Mouse (Mus musculus) bone marrow, adult 2 months (tissue): ENCODE results near the gene Cenpc1. TPM values are rescaled to one million over a fixed set of nuclear protein-coding genes. Genes with fewer than 3 reads are reported as not detected.

Experiments used
- H3K27ac ChIP-seq: fragments of 200-500 bp; 2 replicates; pipeline ENCODE4 v1.5.1; 2012; ENCODE audit warnings: low read depth, mild to moderate bottlenecking, control low read depth, inconsistent platforms, low read length; ENCODE audit not compliant: control insufficient read depth, poor library complexity, insufficient read depth
- H3K4me1 ChIP-seq: fragments of 200-500 bp; 2 replicates; pipeline ENCODE4 v1.6.1; 2011; ENCODE audit warnings: low read length; ENCODE audit not compliant: control insufficient read depth, insufficient read depth
- H3K4me3 ChIP-seq: fragments of 200-500 bp; replicated peaks from 2 replicates; pipeline ENCODE3; 2011; ENCODE audit warnings: mild to moderate bottlenecking, low read depth, low read length, control low read depth; ENCODE audit not compliant: control insufficient read depth
- CTCF ChIP-seq: fragments of 200-500 bp; IDR thresholded peaks from 2 replicates; pipeline ENCODE4 v1.5.1; 2011; ENCODE audit warnings: low read length, control low read depth; ENCODE audit not compliant: control insufficient read depth, insufficient read depth
- POLR2A ChIP-seq: fragments of 200-500 bp; IDR thresholded peaks from 2 replicates; pipeline ENCODE4 v1.6.1; 2011; ENCODE audit warnings: low read depth, mild to moderate bottlenecking, control low read depth, low read length, borderline replicate concordance; ENCODE audit not compliant: control insufficient read depth
- WGBS: fragments of 180-500 bp; shearing (Covaris S2); methylation state at CpG from one replicate; pipeline ENCODE4 v1.1.7; 2018; 5-methylcytosine and 5-hydroxymethylcytosine counted together
- polyA plus RNA-seq: library from polyadenylated mRNA; stranded (reverse); fragments of >200 nt; gene quantifications from 2 replicates; pipeline ENCODE4 v1.2.4, GENCODE M21; 2011; ENCODE audit warnings: low replicate concordance; ENCODE audit not compliant: missing spikeins, insufficient read depth, insufficient read length

Gene Cenpc1
- 14.6 and 16.1 TPM in 2 replicates for polyA plus RNA-seq

GRCm38 (mm10) chr5:86065101-86065875, at the start of gene Cenpc1:
Gene Cenpc1 (minus strand): TSS chr5:86065583.
- Histone ChIP-seq H3K4me3 (peak within 1 kb of the TSS; percentile 92), H3K27ac (peak within 1 kb of the TSS; percentile 96), H3K4me1 (peaks cover 4% of the 10 kb centered on the region; the same call in 1 of the 2 replicates)
- under 1% methylated on average over 60 of the region's 60 CpGs for WGBS
- TF ChIP-seq POLR2A (peak; percentile 44; the same call in 1 of the 2 replicates), CTCF (no peak)

DNA sequence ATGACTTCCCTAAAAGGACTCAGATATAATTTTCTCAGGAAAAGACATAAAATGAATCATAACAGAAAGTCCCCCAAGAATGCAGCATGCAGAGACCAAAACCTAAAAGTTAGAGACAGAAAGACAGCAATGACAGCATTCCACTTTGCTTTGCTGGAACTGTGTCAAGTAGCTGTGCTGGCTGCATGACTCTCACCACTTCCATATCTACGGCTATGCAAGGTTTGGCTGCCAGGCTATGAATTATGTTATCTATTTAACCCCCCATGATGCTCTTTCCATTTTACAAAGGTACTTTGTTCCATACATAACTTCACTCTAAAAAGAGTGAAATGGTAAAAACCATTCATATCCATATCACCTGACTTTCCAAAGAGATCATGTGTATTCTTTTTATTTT, 48.6 kb upstream of the Cenpc1 start:
- Histone ChIP-seq H3K4me3 (no peak overlapping the region), H3K4me1 (no peaks in the 10 kb centered on the region), H3K27ac (no peak overlapping the region)
- WGBS, result 67% methylated on average over 1 of the region's 1 CpGs
- TF ChIP-seq POLR2A (no peak), CTCF (no peak)

DNA sequence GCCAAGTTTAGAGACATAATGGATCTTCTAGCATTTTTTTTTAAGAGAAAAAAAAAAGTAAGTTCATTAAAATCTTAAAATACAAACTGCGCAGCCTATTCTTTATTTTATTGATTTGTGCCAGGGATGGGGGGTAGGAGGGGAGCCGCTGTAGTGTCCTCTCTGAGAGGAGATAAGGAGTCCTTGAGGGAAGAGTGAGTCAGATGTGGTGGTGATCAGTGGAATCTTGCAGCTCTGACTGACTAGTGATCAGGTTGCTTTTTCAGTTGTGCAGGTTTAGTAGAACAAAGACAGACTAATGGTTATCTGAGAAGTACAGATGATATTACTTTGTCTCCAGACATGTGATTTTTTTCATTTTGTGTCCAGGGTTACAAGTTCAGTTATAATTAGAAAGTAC, 47.7 kb upstream of the Cenpc1 start:
- 86% methylated on average over 2 of the region's 2 CpGs for WGBS
- no peak overlapping the region for H3K4me3 ChIP-seq
- no peaks in the 10 kb centered on the region for H3K4me1 ChIP-seq
- TF ChIP-seq CTCF (no peak), POLR2A (no peak)
- no peak overlapping the region for H3K27ac ChIP-seq

- Histone ChIP-seq H3K27ac (no peak overlapping the region), H3K4me1 (no peaks in the 10 kb centered on the region), H3K4me3 (no peak overlapping the region)
- TF ChIP-seq POLR2A (no peak), CTCF (no peak)
- WGBS, result 74% methylated on average over 1 of the region's 1 CpGs
Observed at GRCm38 (mm10) chr5:86111074-86111473, 45.7 kb upstream of the Cenpc1 start.

DNA sequence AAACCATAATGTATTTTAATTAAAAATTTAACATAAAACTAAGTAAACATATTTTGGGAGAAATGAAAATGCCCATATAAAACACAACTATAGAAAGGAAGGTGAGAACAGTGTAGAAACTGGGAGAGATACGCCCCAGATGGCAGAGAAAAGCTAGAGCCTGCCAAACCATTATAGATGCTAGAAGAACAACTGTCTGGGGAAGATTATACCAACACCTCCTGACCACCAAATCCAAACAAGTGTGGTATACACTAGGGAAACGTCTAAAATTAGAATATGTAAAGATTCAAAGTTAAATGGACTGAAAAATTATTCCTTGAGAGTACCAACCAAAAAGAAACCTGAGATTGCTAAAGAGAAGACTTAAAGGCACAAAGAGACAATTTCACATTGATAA, 41.2 kb upstream of the Cenpc1 start:
- no peak overlapping the region for H3K27ac ChIP-seq
- 70% methylated on average over 2 of the region's 2 CpGs for WGBS
- H3K4me1 ChIP-seq, result no peaks in the 10 kb centered on the region
- H3K4me3 ChIP-seq, result no peak overlapping the region
- TF ChIP-seq CTCF, result no peak
- TF ChIP-seq POLR2A, result no peak

GRCm38 (mm10) chr5:86102176-86102575, 36.8 kb upstream of the Cenpc1 start:
- Histone ChIP-seq H3K27ac (no peak overlapping the region), H3K4me3 (no peak overlapping the region), H3K4me1 (no peaks in the 10 kb centered on the region; the same call in none of the 2 replicates)
- TF ChIP-seq POLR2A (no peak), CTCF (no peak)
- WGBS, result 90% methylated on average over 2 of the region's 2 CpGs

DNA sequence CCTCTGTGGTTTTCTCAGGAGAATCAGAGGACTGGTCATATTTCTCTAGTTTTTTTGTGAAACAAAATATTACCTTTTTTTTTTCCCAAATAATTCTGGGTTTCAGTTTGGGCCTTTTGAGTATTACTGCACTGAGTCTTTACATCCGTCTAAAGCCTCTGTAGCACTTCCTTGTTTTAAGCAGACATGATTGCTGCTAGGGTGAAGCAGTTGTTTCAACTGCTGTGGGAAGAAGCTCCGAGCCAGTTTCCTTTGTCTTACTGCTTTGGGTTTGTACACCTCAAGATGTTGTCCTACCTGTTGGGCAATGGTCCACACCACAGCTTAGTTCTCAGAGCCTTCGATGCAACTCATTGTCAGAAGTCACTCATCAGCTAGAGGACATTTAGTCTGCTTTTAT, 35.2 kb upstream of the Cenpc1 start:
- TF ChIP-seq CTCF (no peak), POLR2A (no peak)
- no peak overlapping the region for H3K27ac ChIP-seq
- H3K4me1 ChIP-seq, result no peaks in the 10 kb centered on the region; the same call in none of the 2 replicates
- 30% methylated on average over 3 of the region's 3 CpGs for WGBS
- H3K4me3 ChIP-seq, result no peak overlapping the region

DNA sequence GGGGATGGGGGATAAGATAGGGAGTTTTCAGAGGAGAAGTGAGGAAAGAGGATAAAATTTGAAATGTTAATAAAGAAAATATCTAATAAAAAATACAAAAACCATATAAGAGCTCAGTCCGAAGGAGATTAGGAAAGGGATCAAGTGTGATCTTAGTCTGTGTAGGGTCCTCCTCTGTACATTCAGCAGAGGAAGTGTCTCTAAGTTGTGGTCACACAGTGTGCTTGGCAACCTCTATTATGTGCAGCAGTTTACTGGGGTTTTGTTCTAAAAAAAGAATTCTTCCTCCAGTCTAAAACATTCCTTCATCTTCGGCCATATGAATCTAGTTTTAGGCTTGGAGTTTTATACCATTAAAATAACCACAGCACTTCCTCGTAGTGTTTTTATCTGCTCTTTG, 33.6 kb upstream of the Cenpc1 start:
- no peak overlapping the region for H3K27ac ChIP-seq
- no peaks in the 10 kb centered on the region; the same call in none of the 2 replicates for H3K4me1 ChIP-seq
- WGBS, result 7% methylated on average over 3 of the region's 3 CpGs
- no peak overlapping the region for H3K4me3 ChIP-seq
- TF ChIP-seq POLR2A (no peak), CTCF (no peak)
